Mouse (Mus musculus) kidney, postnatal 36 days (tissue): ENCODE results near the gene Plxdc1.

Experiments used
- DNase-seq, 2 experiments: peaks; one replicate each; pipeline ENCODE4 v3.0.0; 2021 to 2022; ENCODE audit warnings: mixed read lengths in 2 of 2

The Plxdc1 gene

DNA sequence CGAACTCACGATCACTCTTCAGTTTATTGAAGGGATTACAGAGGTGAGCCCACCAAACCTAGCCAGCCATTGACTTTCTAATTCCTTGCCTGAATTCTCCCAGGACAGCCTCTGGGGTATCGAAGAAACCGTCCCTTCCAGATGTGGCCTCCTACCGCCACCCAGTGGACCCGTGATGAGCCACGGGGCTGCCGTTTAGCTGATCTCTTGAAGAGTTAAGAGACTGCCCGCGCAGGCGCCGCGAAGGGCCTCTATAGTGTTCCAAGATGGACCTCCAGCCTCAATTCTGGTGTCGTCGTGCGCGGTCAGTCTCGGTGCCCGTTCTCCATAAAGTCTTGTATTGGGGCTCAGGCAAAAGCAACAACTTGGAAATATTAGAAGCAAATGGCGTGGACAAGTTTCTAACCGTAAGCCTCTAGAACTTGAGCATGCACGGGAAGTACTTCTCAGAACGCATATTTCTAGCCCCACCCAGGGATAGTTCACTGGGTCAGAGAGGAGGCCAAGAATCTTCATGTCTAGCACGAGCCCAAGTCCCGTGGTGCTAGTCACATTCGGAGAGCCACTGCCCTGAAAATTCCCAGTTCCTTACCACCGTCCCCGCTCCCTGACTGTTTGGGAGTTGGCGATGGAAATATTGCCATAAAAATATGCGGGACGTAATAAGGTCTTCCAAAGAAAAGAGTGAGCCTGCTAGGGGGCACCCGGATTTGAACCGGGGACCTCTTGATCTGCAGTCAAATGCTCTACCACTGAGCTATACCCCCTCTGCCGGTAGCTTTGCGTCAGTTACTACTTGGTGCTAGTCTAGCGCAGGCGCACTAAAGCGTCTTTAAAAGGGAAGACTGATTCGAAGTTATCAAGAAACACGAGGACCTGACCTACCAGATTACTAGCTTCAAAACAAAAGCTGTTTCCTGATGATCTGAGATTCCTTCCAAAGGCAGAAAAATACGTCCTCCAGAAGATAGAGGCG, 1.6 kb upstream of the Plxdc1 start:
- DNase-seq: peak; percentile 95 to 96

DNA sequence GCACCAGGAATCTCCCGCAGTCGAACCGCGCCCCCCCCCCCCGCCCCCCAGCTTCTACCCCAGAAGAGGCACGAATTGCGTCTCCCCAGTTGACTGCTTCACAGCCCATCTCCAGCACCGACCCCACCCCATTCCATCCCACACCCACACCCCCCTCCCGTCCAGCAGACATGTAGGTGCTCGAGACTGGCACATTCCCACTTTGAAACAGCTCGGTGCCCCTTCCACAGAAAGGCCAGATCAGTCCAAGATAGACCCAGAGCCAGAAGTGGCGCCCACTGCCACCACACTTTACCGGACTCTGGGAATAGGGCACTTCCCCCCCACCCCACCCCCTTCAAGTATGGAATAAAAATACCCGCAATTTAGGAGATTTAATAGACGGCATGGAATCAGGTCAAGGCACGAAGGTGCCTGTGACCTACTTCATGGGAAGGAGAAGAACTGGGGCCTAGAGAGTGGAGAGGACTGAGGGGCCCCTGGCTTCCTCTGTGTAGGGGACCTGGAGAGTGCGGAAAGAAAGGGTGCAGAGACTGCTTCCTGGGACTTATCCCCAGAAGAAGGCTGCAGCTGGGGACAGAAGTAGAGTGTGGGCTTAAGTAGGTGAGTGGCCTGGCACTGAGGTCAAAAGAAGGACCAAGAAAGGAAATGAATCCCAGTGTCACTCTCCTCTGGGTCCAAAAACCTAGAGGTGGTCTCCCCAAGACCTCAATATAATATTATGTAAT, 658 bp upstream of the Plxdc1 start:
- DNase-seq: no peak

DNA sequence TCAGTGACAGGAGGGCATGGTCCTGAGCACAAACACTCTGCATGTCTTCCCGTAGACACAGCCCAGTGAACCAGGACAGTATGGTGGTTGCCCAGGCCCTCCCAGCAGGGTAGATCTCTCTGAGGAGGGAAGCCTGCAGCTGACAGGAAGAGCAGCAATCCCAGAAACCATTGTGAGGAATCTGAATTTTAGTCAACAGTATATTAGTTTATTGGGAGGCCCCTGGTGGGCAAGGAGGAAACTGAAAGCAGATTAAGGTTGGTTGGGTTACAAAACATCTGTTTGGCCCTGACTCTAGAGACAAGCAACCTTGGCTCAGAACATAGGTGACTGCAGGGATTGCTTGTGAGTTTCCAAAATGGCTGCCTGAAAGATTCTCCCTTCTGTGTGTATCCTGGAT, 2.3 kb downstream of the Plxdc1 start:
- no peak for DNase-seq

DNA sequence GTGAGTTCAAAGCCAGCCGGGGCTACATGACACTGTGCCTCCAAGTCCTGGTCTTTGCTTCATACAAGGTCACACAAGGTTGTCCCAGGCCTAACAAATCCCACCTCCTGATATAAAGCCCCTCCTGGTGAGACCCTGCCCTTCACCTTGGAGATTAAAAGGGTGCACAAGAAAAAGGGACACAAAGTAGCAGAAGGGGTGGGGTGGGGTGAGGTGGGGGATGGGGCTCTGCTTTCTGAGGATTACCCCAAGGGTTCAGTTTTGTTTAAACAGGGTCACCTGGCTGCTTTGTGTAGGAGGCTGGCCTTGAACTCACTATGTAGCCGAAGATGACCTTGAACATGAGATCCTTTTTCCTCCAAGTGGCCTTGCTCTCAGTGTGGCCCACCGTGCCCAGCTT, 2.7 kb downstream of the Plxdc1 start:
- DNase-seq: no peak

DNA sequence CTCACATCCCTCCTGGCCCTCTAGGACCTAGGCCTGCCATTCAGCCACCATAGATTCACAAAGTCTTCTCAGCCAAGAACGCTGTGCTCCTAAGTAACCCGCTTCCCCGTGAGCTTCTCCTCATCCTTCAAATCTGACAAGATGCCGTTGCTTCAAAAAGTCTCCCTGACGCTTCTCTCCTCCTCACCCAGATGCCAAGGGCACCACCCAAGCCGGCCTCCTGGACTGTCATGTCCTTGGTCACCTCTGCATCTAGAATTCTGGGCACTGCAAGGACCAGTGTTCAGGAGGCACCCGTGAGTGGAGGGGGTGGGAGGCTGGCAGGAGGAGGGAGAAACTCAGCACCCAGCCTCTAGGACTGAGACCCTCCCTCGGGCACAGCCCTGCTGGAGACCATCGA, 3.5 kb downstream of the Plxdc1 start:
- DNase-seq: no peak

DNA sequence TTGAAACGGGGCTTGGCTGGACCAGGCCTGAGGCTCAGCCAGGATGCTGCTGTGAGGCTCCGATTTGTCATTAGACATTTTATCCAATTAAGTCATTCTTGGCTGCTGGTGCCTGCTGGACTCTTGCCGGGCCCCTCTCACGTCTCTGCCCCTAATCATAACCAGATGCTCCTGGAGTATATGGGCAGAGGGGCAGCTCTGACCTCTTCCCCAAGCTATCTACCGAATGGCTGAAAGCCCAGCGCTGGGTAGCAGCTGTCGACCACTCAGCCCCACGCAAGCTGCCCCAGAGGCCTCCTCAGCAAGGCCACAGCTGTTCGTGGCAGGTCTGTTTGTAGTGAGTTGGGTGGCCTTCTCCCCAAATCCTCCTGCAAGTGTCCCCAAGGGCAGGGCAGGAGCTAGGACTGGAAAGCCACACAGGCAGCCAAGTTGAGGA, 5.7 kb downstream of the Plxdc1 start:
- no peak for DNase-seq

DNA sequence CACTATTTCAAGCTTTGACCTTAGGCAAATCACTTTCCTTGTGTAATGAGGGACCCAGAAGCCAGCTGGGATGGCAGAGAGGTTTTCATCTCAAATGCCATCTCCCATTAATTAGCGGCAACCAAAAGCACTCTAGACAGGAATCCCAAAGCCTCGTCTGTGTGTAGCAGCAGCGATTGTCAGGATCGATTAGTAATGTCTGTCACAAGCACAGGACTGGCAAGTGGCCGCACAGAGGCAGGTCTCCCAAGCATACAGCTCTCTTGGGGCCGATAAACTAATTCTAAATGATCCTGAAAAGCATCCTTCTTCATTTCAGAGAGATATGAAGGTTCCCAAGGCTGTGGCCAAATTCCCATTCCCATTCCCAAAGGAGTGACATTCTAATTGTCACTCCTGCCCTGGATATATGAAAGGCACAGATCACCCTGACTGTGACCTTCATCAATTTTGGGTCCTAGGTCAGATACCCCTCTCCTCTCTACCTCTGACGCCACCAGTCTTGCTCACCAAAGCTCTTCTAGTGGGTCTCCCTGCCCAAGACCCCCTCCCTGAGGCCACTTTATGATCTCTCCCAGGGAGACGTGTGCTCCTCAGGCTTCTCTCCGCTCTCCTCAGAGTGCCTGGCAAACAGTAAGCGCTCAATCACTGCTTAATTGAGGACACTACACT, 6.3 kb downstream of the Plxdc1 start:
- DNase-seq: no peak

DNA sequence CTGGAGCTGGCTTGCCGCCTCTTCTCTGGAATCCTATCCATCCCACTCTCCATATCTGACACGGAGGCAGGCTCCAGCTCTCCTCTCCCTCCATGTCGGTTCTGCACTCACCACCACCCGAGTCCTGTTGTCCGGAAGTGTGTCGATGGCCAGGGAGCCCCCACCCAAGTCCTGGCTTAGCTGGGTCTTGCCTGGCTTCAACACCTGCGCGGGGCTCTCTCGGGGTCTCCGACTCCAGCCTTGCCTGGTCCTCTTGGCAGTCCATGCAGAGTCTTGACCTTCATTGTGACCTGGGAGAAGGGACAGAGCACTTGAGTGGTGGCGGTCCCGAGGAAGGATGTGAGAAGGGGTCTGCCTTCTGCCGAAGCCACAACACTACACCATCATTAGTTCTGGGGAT, 7.9 kb downstream of the Plxdc1 start:
- no peak for DNase-seq

DNA sequence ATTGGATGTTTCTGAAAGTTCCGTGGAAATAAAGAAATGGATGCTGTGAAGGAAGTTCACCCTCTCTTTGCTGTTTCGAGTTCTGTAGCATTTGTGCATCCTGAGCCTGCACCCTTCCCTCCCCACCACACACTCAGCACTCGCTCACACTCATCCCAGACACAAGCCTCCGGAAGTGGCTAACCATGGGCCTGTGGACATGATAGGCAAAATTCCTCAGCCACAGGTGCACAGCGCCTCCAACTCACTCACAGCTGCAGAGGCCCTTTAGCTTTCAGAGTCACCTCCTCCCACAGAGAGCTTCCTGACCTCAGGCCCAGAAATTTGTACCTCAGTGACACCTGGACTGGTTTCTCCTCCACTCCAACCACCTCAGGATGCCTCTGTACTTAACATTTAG, 8.4 kb downstream of the Plxdc1 start:
- no peak for DNase-seq

DNA sequence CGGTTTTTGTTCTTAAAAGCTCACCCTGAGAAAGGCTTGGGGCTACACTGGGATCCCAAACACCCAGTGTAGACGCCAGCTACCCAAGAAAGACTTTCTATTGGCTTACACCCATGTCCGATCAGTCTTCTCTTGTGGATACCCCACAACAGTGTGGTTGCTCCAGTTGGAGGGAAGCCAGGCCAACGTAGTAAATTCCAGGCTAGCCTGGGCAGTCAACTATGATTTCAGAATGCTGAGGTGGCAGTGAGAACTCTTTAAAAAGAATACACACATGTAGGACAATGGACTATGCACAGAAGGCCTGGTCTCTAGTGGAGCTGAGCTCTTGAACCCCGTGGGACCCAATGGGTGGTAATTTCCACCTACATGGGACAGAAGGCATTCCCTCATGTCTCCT, 11.5 kb downstream of the Plxdc1 start:
- peak; percentile 50 to 66 for DNase-seq

DNA sequence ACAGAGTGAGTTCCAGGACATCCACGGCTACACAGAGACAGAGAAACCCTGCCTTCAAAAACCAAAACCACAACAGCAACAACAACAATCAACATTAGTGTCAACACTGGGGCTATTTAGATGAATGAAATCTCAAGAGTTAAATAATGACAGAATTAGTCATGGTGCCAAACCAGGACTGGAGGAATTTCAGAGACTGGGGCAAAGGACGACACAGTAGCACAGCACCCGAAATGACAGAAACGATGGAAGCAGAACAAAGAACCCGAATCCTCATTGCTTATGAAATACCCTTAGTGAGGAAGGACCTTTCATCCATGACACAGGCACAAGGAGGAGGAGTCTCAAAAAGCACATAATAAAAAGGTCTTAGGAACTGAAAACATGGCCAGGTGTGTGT, 12.1 kb downstream of the Plxdc1 start:
- peak in 1 of 2 experiments; percentile 40 for DNase-seq

DNA sequence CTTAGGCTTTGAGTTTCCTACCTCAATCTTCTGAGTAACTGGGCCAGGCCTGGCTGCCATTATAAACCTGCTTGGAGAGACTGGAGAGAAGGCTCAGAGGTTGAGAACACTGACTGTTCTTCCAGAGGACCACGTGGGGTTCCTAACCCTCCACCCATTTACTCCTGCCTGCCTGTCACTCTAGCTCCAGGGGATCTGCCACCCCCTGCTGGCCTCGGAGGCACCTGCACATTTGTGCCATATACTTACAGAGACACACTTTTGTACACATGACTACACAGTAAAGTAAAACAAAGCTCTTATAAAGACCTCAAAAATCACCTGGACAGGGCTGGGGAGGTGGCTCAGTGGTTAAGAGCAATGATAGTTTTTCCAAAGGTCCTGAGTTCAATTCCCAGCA, 13.8 kb downstream of the Plxdc1 start:
- DNase-seq: no peak

DNA sequence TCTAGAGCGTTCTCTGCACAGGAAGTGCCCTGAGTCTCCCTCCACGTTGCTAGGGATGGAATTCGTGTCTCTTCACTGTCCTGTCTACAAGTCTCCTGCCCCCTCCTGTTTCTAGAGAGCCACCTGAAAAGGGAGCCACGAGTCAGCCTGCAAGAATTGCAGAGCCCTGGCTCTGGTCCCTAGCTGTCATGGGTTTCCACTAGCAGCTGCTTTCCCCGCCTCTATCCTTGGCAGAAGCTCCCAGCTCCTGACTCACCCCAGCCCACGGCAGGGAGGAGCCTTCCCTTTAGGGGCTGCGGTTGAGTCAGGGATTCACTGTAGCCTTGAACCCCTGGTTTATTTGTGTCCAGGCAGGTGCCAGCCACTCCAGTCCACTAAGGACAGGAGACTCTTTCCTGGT, 15.0 kb downstream of the Plxdc1 start:
- DNase-seq: peak; percentile 32 to 33

DNA sequence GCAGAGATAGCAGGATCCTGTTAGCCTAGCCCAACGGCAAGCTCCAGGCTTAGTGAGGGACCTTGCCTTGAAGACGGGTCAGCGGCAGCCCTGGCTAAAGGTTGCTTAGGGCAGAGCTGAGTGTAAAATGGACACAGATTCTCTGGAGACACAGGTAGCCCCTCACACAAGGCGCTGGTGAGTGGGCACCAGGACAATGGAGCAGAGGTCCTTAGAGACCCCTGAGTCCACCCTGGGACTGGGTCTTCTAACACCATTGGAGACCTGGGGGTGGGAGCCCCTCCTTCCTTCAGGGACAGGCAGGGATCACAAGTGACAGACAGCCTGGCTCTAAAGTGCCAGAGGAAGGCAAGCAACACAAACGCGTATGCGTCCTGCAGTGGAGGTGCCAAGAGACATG, 15.5 kb downstream of the Plxdc1 start:
- DNase-seq: no peak

DNA sequence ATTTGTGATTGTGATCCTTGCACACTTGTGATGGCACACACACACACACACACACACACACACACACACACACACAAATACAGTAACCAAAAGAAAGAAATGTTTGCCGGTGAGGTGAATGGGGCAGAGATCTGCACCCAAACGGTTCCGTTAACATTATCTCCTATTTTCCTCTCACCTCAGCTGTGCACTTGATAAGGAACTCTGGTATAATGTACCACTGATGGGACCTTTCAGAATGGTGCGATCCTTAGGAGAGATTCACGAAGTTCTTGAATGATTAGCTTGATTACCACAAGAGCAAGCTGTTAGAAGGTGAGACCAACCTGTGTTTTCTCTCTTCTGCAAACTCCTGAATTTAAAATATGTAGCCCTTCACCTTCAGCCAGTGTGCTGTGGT, 17.9 kb downstream of the Plxdc1 start:
- no peak for DNase-seq

DNA sequence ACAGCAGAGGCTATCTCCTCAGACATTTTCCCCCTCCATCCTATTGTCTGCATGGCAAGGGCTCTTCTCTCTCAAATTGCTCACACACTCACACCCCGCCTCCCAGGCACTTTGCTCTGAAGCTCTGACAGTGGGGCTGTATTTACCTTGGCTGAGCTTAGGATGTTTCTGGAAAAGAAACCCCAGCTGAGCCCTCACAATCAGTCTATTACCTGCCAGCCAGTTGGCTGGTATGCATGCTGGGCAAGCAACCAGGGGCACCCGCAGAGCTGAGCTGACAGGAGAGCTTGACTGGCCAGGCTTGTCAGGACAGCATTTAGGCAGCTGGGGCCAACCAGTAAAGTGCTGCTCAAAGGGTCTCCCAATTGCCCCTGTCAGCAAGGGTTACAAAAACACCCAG, 19.1 kb downstream of the Plxdc1 start:
- DNase-seq: peak; percentile 24 to 28

DNA sequence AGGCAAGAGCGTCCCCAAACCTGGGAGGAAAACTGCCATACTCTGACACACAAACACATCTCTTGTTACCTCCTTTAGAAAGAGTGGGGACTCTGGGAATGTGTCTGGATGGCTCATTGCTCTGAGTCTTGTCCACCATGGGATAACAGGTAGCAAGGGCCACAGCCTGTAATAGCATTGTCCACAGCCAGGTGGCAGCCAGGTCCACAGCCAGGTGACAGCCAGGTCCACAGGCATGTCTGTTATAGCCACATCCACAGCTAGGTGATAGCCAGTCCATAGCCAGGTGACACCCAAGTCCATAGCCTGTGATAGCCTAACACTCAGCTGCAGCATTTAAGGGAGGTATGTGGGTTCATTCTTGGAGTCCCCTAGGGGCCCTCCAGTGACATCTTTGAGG, 25.3 kb downstream of the Plxdc1 start:
- DNase-seq: peak; percentile 40 to 73

DNA sequence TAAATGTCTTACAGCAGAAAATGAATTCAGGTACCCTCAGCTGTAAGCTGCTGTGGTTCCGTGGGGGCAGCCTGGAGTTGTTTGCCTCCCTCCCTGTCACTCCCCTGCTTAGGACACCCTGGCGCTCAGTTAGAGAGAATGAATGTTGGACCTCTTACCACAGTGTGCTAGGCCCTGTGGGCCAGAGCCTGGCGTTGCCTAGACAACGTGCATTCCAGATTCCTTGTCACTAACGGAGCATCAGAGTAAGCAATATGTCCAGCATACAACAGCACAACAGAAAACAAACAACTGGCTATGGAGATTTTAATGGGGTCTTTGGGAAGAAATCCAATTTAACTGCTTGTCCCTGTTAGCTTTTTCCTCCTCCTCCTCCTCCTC, 27.0 kb downstream of the Plxdc1 start:
- no peak for DNase-seq

DNA sequence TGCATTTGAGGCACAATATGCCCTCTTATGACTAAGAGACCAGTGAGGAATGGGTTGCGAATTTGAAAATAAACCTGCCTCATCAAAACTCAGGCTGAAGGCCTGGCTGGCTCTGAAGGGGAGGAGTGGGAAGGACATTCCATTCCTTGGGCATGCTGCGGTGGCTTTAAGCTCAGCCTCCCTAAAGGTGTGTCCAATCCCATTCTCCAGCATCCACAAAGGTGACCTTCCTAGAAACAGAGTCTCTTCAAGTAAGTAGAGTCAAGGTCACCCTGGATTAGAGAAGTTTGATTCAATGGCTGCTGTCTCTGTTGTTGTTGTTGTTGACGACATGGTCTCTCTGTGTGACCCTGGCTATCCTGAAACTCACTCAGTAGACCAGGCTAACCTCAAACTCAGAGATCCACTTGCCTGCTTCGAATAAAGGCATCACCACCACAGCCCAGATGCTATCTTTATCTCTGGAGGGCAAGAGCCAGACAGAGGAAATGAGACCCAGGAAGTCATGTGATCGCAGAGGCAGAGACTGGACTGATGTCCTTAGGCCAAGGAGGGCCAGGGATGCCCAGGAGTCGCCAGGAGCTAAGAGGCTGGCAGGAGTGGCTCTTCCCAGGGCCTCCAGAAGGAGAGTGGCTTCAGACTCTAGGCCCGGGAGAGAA, 27.5 kb downstream of the Plxdc1 start:
- no peak for DNase-seq

DNA sequence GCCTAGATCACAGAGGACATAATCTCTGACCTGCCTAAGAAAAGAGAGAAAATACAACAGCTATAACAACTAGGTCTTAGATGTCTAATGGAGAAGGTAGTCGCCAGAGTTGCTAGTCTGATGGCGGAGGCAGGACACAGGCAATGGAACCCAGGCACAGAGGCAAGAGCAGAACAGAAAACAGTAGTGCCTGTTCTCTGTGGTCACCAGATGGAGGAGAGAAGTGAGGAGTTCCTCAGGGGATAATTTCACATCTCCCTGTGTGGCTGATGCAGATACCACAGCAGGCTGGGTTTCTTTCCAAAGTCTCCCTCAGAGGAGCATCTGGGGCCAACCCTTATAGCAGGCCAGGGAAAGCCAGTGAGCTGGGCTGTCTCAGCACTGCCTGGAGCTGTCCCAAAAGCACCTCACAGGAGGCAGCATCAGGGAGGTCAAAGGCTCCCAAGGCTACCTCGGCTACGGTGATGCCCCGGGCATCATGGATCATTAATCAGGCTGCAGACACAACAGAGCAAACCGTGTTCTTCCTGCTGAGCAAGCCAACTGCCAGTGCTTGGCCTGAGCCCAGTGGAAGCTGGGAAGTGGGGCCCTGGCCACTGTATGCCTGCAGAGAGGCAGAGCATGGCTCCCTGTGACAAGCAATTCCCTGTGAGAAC, 29.2 kb downstream of the Plxdc1 start:
- peak; percentile 86 to 91 for DNase-seq

DNA sequence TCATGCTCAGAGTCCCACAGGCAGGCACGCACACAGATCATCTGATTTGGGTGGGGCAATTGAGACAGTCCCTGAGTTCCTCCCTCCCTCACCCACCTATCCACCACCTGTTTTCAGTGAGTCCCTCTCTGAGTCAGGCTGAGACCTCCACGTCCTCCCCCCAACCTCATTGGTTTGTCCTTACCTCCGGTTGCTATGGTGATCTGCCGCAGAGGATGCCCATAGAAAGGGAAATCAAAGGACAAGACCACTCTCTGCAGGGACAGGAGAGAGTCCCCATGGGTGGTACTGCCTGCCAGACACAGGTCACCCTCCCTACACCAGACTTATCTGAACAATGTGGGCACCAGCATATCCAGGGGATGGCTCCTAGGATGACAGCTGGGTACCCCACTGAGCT, 30.3 kb downstream of the Plxdc1 start:
- no peak for DNase-seq

DNA sequence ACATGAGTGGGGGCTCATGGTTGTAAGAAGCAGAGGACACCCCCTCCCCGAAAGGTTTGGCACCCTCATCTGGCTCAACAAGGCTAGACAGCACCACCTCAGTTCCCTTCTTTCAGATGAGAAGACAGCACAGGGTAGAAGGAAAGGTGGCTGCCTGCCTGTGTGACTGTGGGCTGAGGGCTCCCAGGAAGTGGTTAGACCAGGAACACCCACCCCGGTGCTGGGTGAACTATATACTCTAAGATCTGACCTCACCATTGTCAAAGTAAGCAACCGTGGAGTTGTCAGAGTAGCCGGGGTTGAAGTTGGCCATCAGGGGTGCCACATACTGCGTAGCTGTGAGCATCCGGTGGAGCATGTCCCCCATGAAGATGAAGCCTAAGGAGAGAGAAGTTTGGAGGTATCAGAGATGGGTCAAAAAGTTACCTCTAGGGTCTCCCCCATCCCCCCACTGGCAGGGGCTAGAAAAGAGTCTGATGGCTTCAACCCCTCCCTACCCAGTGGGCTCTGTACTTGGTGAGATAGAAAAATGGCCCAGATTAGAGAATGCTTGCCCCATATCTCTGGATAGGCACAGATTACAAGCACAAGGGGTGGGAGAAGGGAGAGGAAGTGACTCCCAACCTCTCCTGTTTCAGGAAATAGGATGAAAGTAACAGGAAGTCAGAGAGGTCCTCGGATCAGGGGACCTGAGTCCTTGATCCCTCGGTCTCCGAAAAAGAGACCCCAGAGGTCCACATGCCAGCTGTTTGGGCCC, 30.9 kb downstream of the Plxdc1 start:
- DNase-seq: no peak
